Mouse (Mus musculus): Measurements from ENCODE around the gene Tmem80. TPM values are rescaled to one million over a fixed set of nuclear protein-coding genes. Genes with fewer than 3 reads are reported as not detected.

The Tmem80 gene
- total and polyA plus RNA-seq, 2 experiments from 2014 or later: 36.4 to 42.0 TPM

GRCm38 (mm10) chr7:141292583-141293388, 34.8 kb upstream of the Tmem80 start:
- 37% methylated on average over 15 of the region's 15 CpGs for WGBS
- TF ChIP-seq CTCF (IDR thresholded peaks at IDR 0.05; ENCODE audit: low read depth): no peak
- Histone ChIP-seq H3K4me2 (ENCODE audit: low read depth, low read length) (peak overlapping the region; percentile 92), H3K9ac (replicated peaks; ENCODE audit: low read length) (0 out of 2 replicates have a peak overlapping the region, but pooled peaks have one; percentile 57), H3K4me3 (ENCODE audit: low read length) (peak overlapping the region; percentile 51), H3K9me3 (ENCODE audit: low read length) (no peaks in the 10 kb centered on the region), H3K27me3 (ENCODE audit: insufficient read depth, low read length) (peaks cover 31% of the 10 kb centered on the region), H3K36me3 (ENCODE audit: insufficient read depth, low read length) (no peaks in the 10 kb centered on the region), H3K27ac (no peak overlapping the region), H3K4me1 (ENCODE audit: insufficient read depth, low read length) (peaks cover 7% of the 10 kb centered on the region)
- DNase-seq (ENCODE audit: low spot score) (peak; percentile 15), ATAC-seq (no peak)

- Histone ChIP-seq H3K4me2 (ENCODE audit: low read depth, low read length) (peak overlapping the region; percentile 65), H3K4me1 (ENCODE audit: insufficient read depth, low read length) (peaks cover 7% of the 10 kb centered on the region), H3K9ac (replicated peaks; ENCODE audit: low read length) (peak overlapping the region; percentile 21; the same call in 1 of the 2 replicates), H3K4me3 (ENCODE audit: low read length) (peak overlapping the region; percentile 35), H3K27ac (no peak overlapping the region), H3K27me3 (ENCODE audit: insufficient read depth, low read length) (peaks cover 31% of the 10 kb centered on the region), H3K9me3 (ENCODE audit: low read length) (no peaks in the 10 kb centered on the region), H3K36me3 (ENCODE audit: insufficient read depth, low read length) (no peaks in the 10 kb centered on the region)
- WGBS: under 1% methylated on average over 53 of the region's 53 CpGs
- peak; percentile 57 for DNase-seq (ENCODE audit: low spot score)
- peak; percentile 33; the same call in 1 of the 2 replicates for ATAC-seq
- TF ChIP-seq CTCF (IDR thresholded peaks at IDR 0.05; ENCODE audit: low read depth): peak; percentile 38
These were observed 33.6 kb upstream of the Tmem80 start for GRCm38 (mm10) chr7:141293852-141294471.

- H3K4me1 ChIP-seq (ENCODE audit: insufficient read depth, low read length): peaks cover 7% of the 10 kb centered on the region
- WGBS: 7% methylated on average over 22 of the region's 22 CpGs
These were observed 33.1 kb upstream of the Tmem80 start for GRCm38 (mm10) chr7:141294479-141294878.

GRCm38 (mm10) chr7:141297926-141298650, 29.5 kb upstream of the Tmem80 start:
- Histone ChIP-seq H3K9ac (replicated peaks; ENCODE audit: low read length) (no peak overlapping the region), H3K36me3 (ENCODE audit: insufficient read depth, low read length) (peaks cover 32% of the 10 kb centered on the region), H3K4me1 (ENCODE audit: insufficient read depth, low read length) (peaks cover 7% of the 10 kb centered on the region), H3K9me3 (ENCODE audit: low read length) (no peaks in the 10 kb centered on the region), H3K27me3 (ENCODE audit: insufficient read depth, low read length) (peaks cover 23% of the 10 kb centered on the region), H3K4me2 (ENCODE audit: low read depth, low read length) (no peak overlapping the region), H3K27ac (no peak overlapping the region), H3K4me3 (ENCODE audit: low read length) (no peak overlapping the region)
- no peak for TF ChIP-seq CTCF (IDR thresholded peaks at IDR 0.05; ENCODE audit: low read depth)
- no peak for DNase-seq (ENCODE audit: low spot score)
- 65% methylated on average over 3 of the region's 3 CpGs for WGBS
- ATAC-seq: no peak

More at GRCm38 (mm10) chr7:141294479-141294878, 33.1 kb upstream of the Tmem80 start:
- Histone ChIP-seq H3K27me3 (ENCODE audit: insufficient read depth, low read length) (peaks cover 31% of the 10 kb centered on the region), H3K9ac (replicated peaks; ENCODE audit: low read length) (no peak overlapping the region), H3K27ac (no peak overlapping the region), H3K4me3 (ENCODE audit: low read length) (peak overlapping the region; percentile 35), H3K36me3 (ENCODE audit: insufficient read depth, low read length) (no peaks in the 10 kb centered on the region), H3K4me2 (ENCODE audit: low read depth, low read length) (peak overlapping the region; percentile 65), H3K9me3 (ENCODE audit: low read length) (no peaks in the 10 kb centered on the region)
- no peak for TF ChIP-seq CTCF (IDR thresholded peaks at IDR 0.05; ENCODE audit: low read depth)
- ATAC-seq (no peak), DNase-seq (ENCODE audit: low spot score) (no peak)

- ATAC-seq (no peak), DNase-seq (ENCODE audit: low spot score) (no peak)
- no peak for TF ChIP-seq CTCF (IDR thresholded peaks at IDR 0.05; ENCODE audit: low read depth)
- Histone ChIP-seq H3K4me2 (ENCODE audit: low read depth, low read length) (no peak overlapping the region), H3K4me1 (ENCODE audit: insufficient read depth, low read length) (no peaks in the 10 kb centered on the region), H3K27ac (no peak overlapping the region), H3K9ac (replicated peaks; ENCODE audit: low read length) (no peak overlapping the region), H3K36me3 (ENCODE audit: insufficient read depth, low read length) (peaks cover 42% of the 10 kb centered on the region), H3K4me3 (ENCODE audit: low read length) (no peak overlapping the region), H3K9me3 (ENCODE audit: low read length) (no peaks in the 10 kb centered on the region), H3K27me3 (ENCODE audit: insufficient read depth, low read length) (peaks cover 16% of the 10 kb centered on the region)
- WGBS: 94% methylated on average over 8 of the region's 8 CpGs
These were observed 28.4 kb upstream of the Tmem80 start for GRCm38 (mm10) chr7:141299175-141299574.

- DNase-seq (ENCODE audit: low spot score): no peak
- Histone ChIP-seq H3K27ac (no peak overlapping the region), H3K9ac (replicated peaks; ENCODE audit: low read length) (no peak overlapping the region), H3K9me3 (ENCODE audit: low read length) (no peaks in the 10 kb centered on the region), H3K4me1 (ENCODE audit: insufficient read depth, low read length) (no peaks in the 10 kb centered on the region), H3K4me2 (ENCODE audit: low read depth, low read length) (no peak overlapping the region), H3K36me3 (ENCODE audit: insufficient read depth, low read length) (peaks cover 61% of the 10 kb centered on the region), H3K27me3 (ENCODE audit: insufficient read depth, low read length) (no peaks in the 10 kb centered on the region), H3K4me3 (ENCODE audit: low read length) (no peak overlapping the region)
- no peak for TF ChIP-seq CTCF (IDR thresholded peaks at IDR 0.05; ENCODE audit: low read depth)
- no peak for ATAC-seq
- WGBS: 88% methylated on average over 9 of the region's 9 CpGs
These were observed 26.2 kb upstream of the Tmem80 start for GRCm38 (mm10) chr7:141301386-141301785.
